Mouse (Mus musculus): Measurements from ENCODE around the gene Tnrc6c. TPM values are rescaled to one million over a fixed set of nuclear protein-coding genes. Genes with fewer than 3 reads are reported as not detected.

Gene Tnrc6c
- polyA plus RNA-seq (2014; fragmentation: Nextera tagmentation; extraction: Ambion mirVana) = 7.0 and 8.1 TPM in 2 replicates

- Histone ChIP-seq H3K36me3 (ENCODE audit: control insufficient read depth, insufficient read depth, low read length) (no peaks in the 10 kb centered on the region), H3K4me3 (ENCODE audit: low read depth, low read length) (peak within 1 kb of the TSS; percentile 87), H3K9ac (ENCODE audit: low read depth, low read length) (peak within 1 kb of the TSS; percentile 90), H3K4me2 (peak within 1 kb of the TSS; percentile 95), H3K27me3 (ENCODE audit: control insufficient read depth, insufficient read depth, low read length) (0 out of 2 replicates have a peak, but pooled peaks cover 10% of the 10 kb centered on the region), H3K27ac (ENCODE audit: low read depth, low read length) (peak within 1 kb of the TSS; percentile 92), H3K9me3 (replicated peaks; ENCODE audit: control insufficient read depth, low read length) (no peaks in the 10 kb centered on the region), H3K4me1 (ENCODE audit: control insufficient read depth, insufficient read depth, low read length) (peaks cover 11% of the 10 kb centered on the region)
- ATAC-seq (replicated peaks; ENCODE audit: insufficient number of reproducible peaks, low FRiP score, low TSS enrichment) = peak; percentile 77
- 1% methylated on average over 62 of the region's 62 CpGs for WGBS (ENCODE audit: insufficient replicate concordance)
Measured at GRCm38 (mm10) chr11:117653491-117654351, at the start of gene Tnrc6c. Tnrc6c (plus strand) TSS chr11:117654289.

GRCm38 (mm10) chr11:117606137-117606536, 48.0 kb upstream of the Tnrc6c start:
- H3K4me3 ChIP-seq (ENCODE audit: low read depth, low read length) = no peak overlapping the region
- no peaks in the 10 kb centered on the region for H3K9me3 ChIP-seq (replicated peaks; ENCODE audit: control insufficient read depth, low read length)
- H3K36me3 ChIP-seq (ENCODE audit: control insufficient read depth, insufficient read depth, low read length) = no peaks in the 10 kb centered on the region
- no peak for ATAC-seq (replicated peaks; ENCODE audit: insufficient number of reproducible peaks, low FRiP score, low TSS enrichment)
- peaks cover 11% of the 10 kb centered on the region for H3K27me3 ChIP-seq (ENCODE audit: control insufficient read depth, insufficient read depth, low read length)
- H3K27ac ChIP-seq (ENCODE audit: low read depth, low read length) = no peak overlapping the region
- 0 out of 2 replicates have a peak, but pooled peaks cover 5% of the 10 kb centered on the region for H3K4me1 ChIP-seq (ENCODE audit: control insufficient read depth, insufficient read depth, low read length)
- WGBS (ENCODE audit: insufficient replicate concordance) = 35% methylated on average over 9 of the region's 9 CpGs
- H3K4me2 ChIP-seq = peak overlapping the region; percentile 46
- H3K9ac ChIP-seq (ENCODE audit: low read depth, low read length) = no peak overlapping the region

GRCm38 (mm10) chr11:117606605-117607203, 47.4 kb upstream of the Tnrc6c start:
- no peaks in the 10 kb centered on the region for H3K36me3 ChIP-seq (ENCODE audit: control insufficient read depth, insufficient read depth, low read length)
- peak overlapping the region; percentile 46 for H3K4me2 ChIP-seq
- WGBS (ENCODE audit: insufficient replicate concordance) = 5% methylated on average over 13 of the region's 13 CpGs
- ATAC-seq (replicated peaks; ENCODE audit: insufficient number of reproducible peaks, low FRiP score, low TSS enrichment) = no peak; the same call in 1 of the 2 replicates
- no peak overlapping the region for H3K27ac ChIP-seq (ENCODE audit: low read depth, low read length)
- H3K4me1 ChIP-seq (ENCODE audit: control insufficient read depth, insufficient read depth, low read length) = 0 out of 2 replicates have a peak, but pooled peaks cover 5% of the 10 kb centered on the region
- H3K9me3 ChIP-seq (replicated peaks; ENCODE audit: control insufficient read depth, low read length) = no peaks in the 10 kb centered on the region
- H3K9ac ChIP-seq (ENCODE audit: low read depth, low read length) = no peak overlapping the region
- no peak overlapping the region; the same call in 1 of the 2 replicates for H3K4me3 ChIP-seq (ENCODE audit: low read depth, low read length)
- H3K27me3 ChIP-seq (ENCODE audit: control insufficient read depth, insufficient read depth, low read length) = peaks cover 6% of the 10 kb centered on the region

- H3K4me1 ChIP-seq (ENCODE audit: control insufficient read depth, insufficient read depth, low read length) = 0 out of 2 replicates have a peak, but pooled peaks cover 5% of the 10 kb centered on the region
- 58% methylated on average over 9 of the region's 9 CpGs for WGBS (ENCODE audit: insufficient replicate concordance)
- no peak overlapping the region for H3K4me2 ChIP-seq
- H3K9ac ChIP-seq (ENCODE audit: low read depth, low read length) = no peak overlapping the region
- no peak overlapping the region for H3K4me3 ChIP-seq (ENCODE audit: low read depth, low read length)
- H3K9me3 ChIP-seq (replicated peaks; ENCODE audit: control insufficient read depth, low read length) = no peaks in the 10 kb centered on the region
- H3K27ac ChIP-seq (ENCODE audit: low read depth, low read length) = no peak overlapping the region
- H3K27me3 ChIP-seq (ENCODE audit: control insufficient read depth, insufficient read depth, low read length) = peaks cover 12% of the 10 kb centered on the region
- no peak for ATAC-seq (replicated peaks; ENCODE audit: insufficient number of reproducible peaks, low FRiP score, low TSS enrichment)
- no peaks in the 10 kb centered on the region for H3K36me3 ChIP-seq (ENCODE audit: control insufficient read depth, insufficient read depth, low read length)
Measured at GRCm38 (mm10) chr11:117608141-117608789, 45.8 kb upstream of the Tnrc6c start.

GRCm38 (mm10) chr11:117608976-117609375, 45.1 kb upstream of the Tnrc6c start:
- Histone ChIP-seq H3K36me3 (ENCODE audit: control insufficient read depth, insufficient read depth, low read length) (no peaks in the 10 kb centered on the region), H3K4me1 (ENCODE audit: control insufficient read depth, insufficient read depth, low read length) (0 out of 2 replicates have a peak, but pooled peaks cover 5% of the 10 kb centered on the region), H3K9ac (ENCODE audit: low read depth, low read length) (no peak overlapping the region), H3K9me3 (replicated peaks; ENCODE audit: control insufficient read depth, low read length) (no peaks in the 10 kb centered on the region), H3K4me3 (ENCODE audit: low read depth, low read length) (no peak overlapping the region), H3K4me2 (no peak overlapping the region), H3K27me3 (ENCODE audit: control insufficient read depth, insufficient read depth, low read length) (peaks cover 8% of the 10 kb centered on the region), H3K27ac (ENCODE audit: low read depth, low read length) (no peak overlapping the region)
- WGBS (ENCODE audit: insufficient replicate concordance) = 42% methylated on average over 7 of the region's 7 CpGs
- ATAC-seq (replicated peaks; ENCODE audit: insufficient number of reproducible peaks, low FRiP score, low TSS enrichment) = no peak

GRCm38 (mm10) chr11:117610589-117610988, 43.5 kb upstream of the Tnrc6c start:
- H3K9me3 ChIP-seq (replicated peaks; ENCODE audit: control insufficient read depth, low read length) = no peaks in the 10 kb centered on the region
- H3K27ac ChIP-seq (ENCODE audit: low read depth, low read length) = no peak overlapping the region
- H3K9ac ChIP-seq (ENCODE audit: low read depth, low read length) = no peak overlapping the region
- no peaks in the 10 kb centered on the region for H3K36me3 ChIP-seq (ENCODE audit: control insufficient read depth, insufficient read depth, low read length)
- H3K4me2 ChIP-seq = peak overlapping the region; percentile 60
- no peak overlapping the region; the same call in 1 of the 2 replicates for H3K4me3 ChIP-seq (ENCODE audit: low read depth, low read length)
- H3K4me1 ChIP-seq (ENCODE audit: control insufficient read depth, insufficient read depth, low read length) = 0 out of 2 replicates have a peak, but pooled peaks cover 5% of the 10 kb centered on the region
- peaks cover 23% of the 10 kb centered on the region for H3K27me3 ChIP-seq (ENCODE audit: control insufficient read depth, insufficient read depth, low read length)
- ATAC-seq (replicated peaks; ENCODE audit: insufficient number of reproducible peaks, low FRiP score, low TSS enrichment) = no peak

GRCm38 (mm10) chr11:117611068-117611467, 43.0 kb upstream of the Tnrc6c start:
- no peak overlapping the region for H3K27ac ChIP-seq (ENCODE audit: low read depth, low read length)
- peak overlapping the region; percentile 60 for H3K4me2 ChIP-seq
- no peaks in the 10 kb centered on the region for H3K9me3 ChIP-seq (replicated peaks; ENCODE audit: control insufficient read depth, low read length)
- peak overlapping the region; percentile 34 for H3K4me3 ChIP-seq (ENCODE audit: low read depth, low read length)
- peaks cover 27% of the 10 kb centered on the region for H3K27me3 ChIP-seq (ENCODE audit: control insufficient read depth, insufficient read depth, low read length)
- H3K9ac ChIP-seq (ENCODE audit: low read depth, low read length) = 0 out of 2 replicates have a peak overlapping the region, but pooled peaks have one; percentile 49
- WGBS (ENCODE audit: insufficient replicate concordance) = 7% methylated on average over 13 of the region's 13 CpGs
- H3K4me1 ChIP-seq (ENCODE audit: control insufficient read depth, insufficient read depth, low read length) = 0 out of 2 replicates have a peak, but pooled peaks cover 5% of the 10 kb centered on the region
- H3K36me3 ChIP-seq (ENCODE audit: control insufficient read depth, insufficient read depth, low read length) = no peaks in the 10 kb centered on the region
- ATAC-seq (replicated peaks; ENCODE audit: insufficient number of reproducible peaks, low FRiP score, low TSS enrichment) = peak; percentile 40; the same call in 1 of the 2 replicates

- no peaks in the 10 kb centered on the region for H3K9me3 ChIP-seq (replicated peaks; ENCODE audit: control insufficient read depth, low read length)
Measured at GRCm38 (mm10) chr11:117611860-117612259, 42.2 kb upstream of the Tnrc6c start.

More at GRCm38 (mm10) chr11:117611860-117612259, 42.2 kb upstream of the Tnrc6c start:
- Histone ChIP-seq H3K27me3 (ENCODE audit: control insufficient read depth, insufficient read depth, low read length) (peaks cover 35% of the 10 kb centered on the region), H3K9ac (ENCODE audit: low read depth, low read length) (no peak overlapping the region), H3K27ac (ENCODE audit: low read depth, low read length) (no peak overlapping the region), H3K4me3 (ENCODE audit: low read depth, low read length) (no peak overlapping the region), H3K4me2 (no peak overlapping the region), H3K4me1 (ENCODE audit: control insufficient read depth, insufficient read depth, low read length) (0 out of 2 replicates have a peak, but pooled peaks cover under 1% of the 10 kb centered on the region), H3K36me3 (ENCODE audit: control insufficient read depth, insufficient read depth, low read length) (no peaks in the 10 kb centered on the region)
- WGBS (ENCODE audit: insufficient replicate concordance) = 35% methylated on average over 5 of the region's 5 CpGs
- ATAC-seq (replicated peaks; ENCODE audit: insufficient number of reproducible peaks, low FRiP score, low TSS enrichment) = no peak

Data from heart, embryonic 11.5 days (tissue).